Mouse (Mus musculus): ENCODE results near the gene Eif3m.
"Not testable (repeated sequence)": the region's sequence is repeated elsewhere in the genome, so short reads cannot be mapped to it uniquely, and the experiment has no call there.

The Eif3m gene

GRCm38 (mm10) chr2:105016967-105017287, at the start of gene Eif3m:
Gene Eif3m, minus strand, starts transcription at chr2:105017080.
- peak; percentile 96 for DNase-seq (ENCODE audit: low spot score)

GRCm38 (mm10) chr2:105062741-105063372, 46.0 kb upstream of the Eif3m start:
- no peak for DNase-seq (ENCODE audit: low spot score)

GRCm38 (mm10) chr2:105058577-105059116, 41.8 kb upstream of the Eif3m start:
- no peak for DNase-seq (ENCODE audit: low spot score)

- no peak for DNase-seq (ENCODE audit: low spot score)
Measured at GRCm38 (mm10) chr2:105055529-105055928, 38.6 kb upstream of the Eif3m start.

GRCm38 (mm10) chr2:105048301-105048700, 31.4 kb upstream of the Eif3m start:
- no peak for DNase-seq (ENCODE audit: low spot score)

GRCm38 (mm10) chr2:105043152-105043551, 26.3 kb upstream of the Eif3m start:
- no peak for DNase-seq (ENCODE audit: low spot score)

GRCm38 (mm10) chr2:105040859-105041258, 24.0 kb upstream of the Eif3m start:
- DNase-seq (ENCODE audit: low spot score): no peak

GRCm38 (mm10) chr2:105038879-105039278, 22.0 kb upstream of the Eif3m start:
- no peak for DNase-seq (ENCODE audit: low spot score)

GRCm38 (mm10) chr2:105037956-105038569, 21.2 kb upstream of the Eif3m start:
- no peak for DNase-seq (ENCODE audit: low spot score)

- DNase-seq (ENCODE audit: low spot score): no peak
Measured at GRCm38 (mm10) chr2:105036401-105037070, 19.7 kb upstream of the Eif3m start.

GRCm38 (mm10) chr2:105035985-105036384, 19.1 kb upstream of the Eif3m start:
- DNase-seq (ENCODE audit: low spot score): no peak

- no peak for DNase-seq (ENCODE audit: low spot score)
Measured at GRCm38 (mm10) chr2:105034084-105034483, 17.2 kb upstream of the Eif3m start.

GRCm38 (mm10) chr2:105030505-105030904, 13.6 kb upstream of the Eif3m start:
- no peak for DNase-seq (ENCODE audit: low spot score)

- DNase-seq (ENCODE audit: low spot score): no peak
Measured at GRCm38 (mm10) chr2:105028806-105029205, 11.9 kb upstream of the Eif3m start.

GRCm38 (mm10) chr2:105026950-105027695, 10.2 kb upstream of the Eif3m start:
- DNase-seq (ENCODE audit: low spot score): no peak

GRCm38 (mm10) chr2:105025610-105026009, 8.7 kb upstream of the Eif3m start:
- DNase-seq (ENCODE audit: low spot score): not testable (repeated sequence)

- no peak for DNase-seq (ENCODE audit: low spot score)
Measured at GRCm38 (mm10) chr2:105023815-105024214, 6.9 kb upstream of the Eif3m start.

- no peak for DNase-seq (ENCODE audit: low spot score)
Measured at GRCm38 (mm10) chr2:105023031-105023615, 6.2 kb upstream of the Eif3m start.

GRCm38 (mm10) chr2:105021836-105022235, 5.0 kb upstream of the Eif3m start:
- DNase-seq (ENCODE audit: low spot score): no peak

- no peak for DNase-seq (ENCODE audit: low spot score)
Measured at GRCm38 (mm10) chr2:105021256-105021655, 4.4 kb upstream of the Eif3m start.

GRCm38 (mm10) chr2:105019457-105019856, 2.6 kb upstream of the Eif3m start:
- no peak for DNase-seq (ENCODE audit: low spot score)

GRCm38 (mm10) chr2:105017802-105018201, 922 bp upstream of the Eif3m start:
- DNase-seq (ENCODE audit: low spot score): no peak

Measured in testis, postnatal 14 days (tissue).